Mouse (Mus musculus) kidney, adult 2 months (tissue): Measurements from ENCODE around the gene Micu2. TPM values are rescaled to one million over a fixed set of nuclear protein-coding genes. Genes with fewer than 3 reads are reported as not detected.
A peak's percentile ranks its signal among the peaks of the same experiment; 100 is the strongest.

Source experiments
- DNase-seq: peaks from one replicate; pipeline ENCODE4 v3.0.0; 2021
- H3K27ac ChIP-seq: fragments of 200-500 bp; 2 replicates; pipeline ENCODE4 v1.5.1; 2012; ENCODE audit warnings: low read depth, low read length, control low read depth, inconsistent platforms; ENCODE audit not compliant: insufficient read depth
- H3K27me3 ChIP-seq: fragments of 200-500 bp; replicated peaks from 2 replicates; pipeline ENCODE4 v1.6.1; 2012; ENCODE audit warnings: mild to moderate bottlenecking, moderate library complexity, low read length, inconsistent platforms; ENCODE audit not compliant: control insufficient read depth, insufficient read depth
- H3K36me3 ChIP-seq: fragments of 200-500 bp; 2 replicates; pipeline ENCODE4 v1.6.1; 2012; ENCODE audit warnings: mild to moderate bottlenecking, moderate library complexity, low read length, inconsistent platforms; ENCODE audit not compliant: control insufficient read depth, insufficient read depth
- H3K4me1 ChIP-seq: fragments of 200-500 bp; 2 replicates; pipeline ENCODE4 v1.6.1; 2011; ENCODE audit warnings: low read length; ENCODE audit not compliant: control insufficient read depth, insufficient read depth
- H3K4me3 ChIP-seq: fragments of 200-500 bp; 2 replicates; pipeline ENCODE4 v1.5.1; 2011; ENCODE audit warnings: mild to moderate bottlenecking, low read depth, low read length, control low read depth; ENCODE audit not compliant: insufficient read depth
- CTCF ChIP-seq: fragments of 200-500 bp; conservative IDR thresholded peaks from 2 replicates; pipeline ENCODE4 v1.5.1; 2011; ENCODE audit warnings: low read depth, mild to moderate bottlenecking, control low read depth, low read length, moderate library complexity, mixed read lengths; ENCODE audit not compliant: insufficient read depth, insufficient read length
- POLR2A ChIP-seq: fragments of 200-500 bp; IDR thresholded peaks from one replicate; pipeline ENCODE4 v1.6.1; 2011; ENCODE audit warnings: low read depth, low read length, control low read depth
- WGBS: fragments of 180-500 bp; shearing (Covaris S2); methylation state at CpG from one replicate; pipeline ENCODE4 v1.1.7; 2018; 5-methylcytosine and 5-hydroxymethylcytosine counted together
- polyA plus RNA-seq: library from polyadenylated mRNA; depleted of rRNA; stranded (reverse); fragments of >200 nt; gene quantifications from 2 replicates; pipeline ENCODE4 v1.2.3, GENCODE M21; 2012

Gene Micu2
- polyA plus RNA-seq, 1 experiment, result 24.8 TPM

DNA sequence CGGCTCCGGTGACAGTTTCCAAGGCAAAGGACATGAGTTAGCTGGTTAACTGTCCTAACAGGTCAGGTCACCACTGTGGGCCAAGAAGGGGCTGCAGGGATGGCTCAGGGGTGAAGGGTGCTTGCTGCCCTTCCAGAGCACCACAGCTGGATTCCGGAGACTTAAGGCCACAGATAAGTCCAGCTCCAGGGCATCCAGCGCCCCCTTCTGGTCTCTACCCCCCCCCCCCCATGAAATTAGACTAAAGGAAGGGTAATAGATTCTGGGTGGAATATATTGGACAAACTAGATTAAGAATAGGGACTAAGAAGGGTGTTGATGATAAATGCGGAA, 306 bp upstream of the Micu2 start:
- H3K36me3 ChIP-seq, result no peaks in the 10 kb centered on the region
- WGBS, result 32% methylated on average over 5 of the region's 5 CpGs
- peaks cover 20% of the 10 kb centered on the region; the same call in 1 of the 2 replicates for H3K4me1 ChIP-seq
- H3K4me3 ChIP-seq, result peak overlapping the region; percentile 89
- H3K27ac ChIP-seq, result no peak overlapping the region; the same call in 1 of the 2 replicates
- TF ChIP-seq CTCF (no peak), POLR2A (no peak)
- no peaks in the 10 kb centered on the region for H3K27me3 ChIP-seq
- DNase-seq, result no peak

DNA sequence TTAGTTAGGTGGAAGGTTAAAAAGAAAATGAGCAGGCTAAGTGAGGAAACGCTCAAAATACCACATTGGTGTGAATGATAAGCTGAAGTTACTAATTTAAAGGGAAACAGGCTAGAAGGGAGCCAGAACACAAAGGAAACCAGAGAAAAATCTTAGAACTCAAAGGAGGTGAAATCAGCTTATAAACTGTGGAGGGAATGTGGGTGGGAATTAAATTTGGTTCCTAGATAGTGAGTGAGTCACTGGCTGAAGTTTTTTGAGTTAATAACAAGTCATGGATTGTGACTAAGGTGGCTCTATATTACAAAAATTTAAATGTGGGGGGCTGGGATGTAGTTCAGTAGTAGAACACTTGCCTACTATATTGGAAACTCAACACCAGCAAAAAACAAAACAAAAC, 1.6 kb downstream of the Micu2 start:
- no peak overlapping the region for H3K4me3 ChIP-seq
- no peaks in the 10 kb centered on the region for H3K27me3 ChIP-seq
- peaks cover 16% of the 10 kb centered on the region; the same call in 1 of the 2 replicates for H3K4me1 ChIP-seq
- no peak for DNase-seq
- H3K36me3 ChIP-seq, result no peaks in the 10 kb centered on the region
- no peak overlapping the region for H3K27ac ChIP-seq
- 44% methylated on average over 1 of the region's 1 CpGs for WGBS
- TF ChIP-seq POLR2A (no peak), CTCF (no peak)

GRCm38 (mm10) chr14:57996210-57996609, 2.9 kb downstream of the Micu2 start:
- H3K27me3 ChIP-seq, result no peaks in the 10 kb centered on the region
- TF ChIP-seq POLR2A, result no peak
- peak; percentile 33 for TF ChIP-seq CTCF
- 94% methylated on average over 3 of the region's 3 CpGs for WGBS
- DNase-seq, result no peak
- no peak overlapping the region for H3K27ac ChIP-seq
- no peaks in the 10 kb centered on the region for H3K36me3 ChIP-seq
- no peak overlapping the region for H3K4me3 ChIP-seq
- peaks cover 9% of the 10 kb centered on the region; the same call in 1 of the 2 replicates for H3K4me1 ChIP-seq

- Histone ChIP-seq H3K27ac (no peak overlapping the region), H3K4me3 (no peak overlapping the region), H3K4me1 (peaks cover 8% of the 10 kb centered on the region; the same call in 1 of the 2 replicates), H3K27me3 (no peaks in the 10 kb centered on the region), H3K36me3 (no peaks in the 10 kb centered on the region)
- DNase-seq, result no peak
- TF ChIP-seq POLR2A (no peak), CTCF (no peak)
These were observed 7.3 kb downstream of the Micu2 start for GRCm38 (mm10) chr14:57991761-57992160.

GRCm38 (mm10) chr14:57989162-57989561, 9.9 kb downstream of the Micu2 start:
- no peak for DNase-seq
- no peaks in the 10 kb centered on the region for H3K36me3 ChIP-seq
- no peak for TF ChIP-seq CTCF
- no peak for TF ChIP-seq POLR2A
- H3K27me3 ChIP-seq, result no peaks in the 10 kb centered on the region
- H3K4me3 ChIP-seq, result no peak overlapping the region
- no peak overlapping the region for H3K27ac ChIP-seq
- peaks cover 8% of the 10 kb centered on the region; the same call in 1 of the 2 replicates for H3K4me1 ChIP-seq
- 72% methylated on average over 2 of the region's 2 CpGs for whole genome bisulfite sequencing

- no peak for TF ChIP-seq CTCF
- no peak for TF ChIP-seq POLR2A
- Histone ChIP-seq H3K36me3 (no peaks in the 10 kb centered on the region), H3K27ac (no peak overlapping the region), H3K4me3 (no peak overlapping the region), H3K4me1 (peaks cover 11% of the 10 kb centered on the region; the same call in 1 of the 2 replicates), H3K27me3 (no peaks in the 10 kb centered on the region)
- no peak for DNase-seq
- 79% methylated on average over 2 of the region's 2 CpGs for WGBS
These were observed 13.3 kb downstream of the Micu2 start for GRCm38 (mm10) chr14:57985780-57986179.

DNA sequence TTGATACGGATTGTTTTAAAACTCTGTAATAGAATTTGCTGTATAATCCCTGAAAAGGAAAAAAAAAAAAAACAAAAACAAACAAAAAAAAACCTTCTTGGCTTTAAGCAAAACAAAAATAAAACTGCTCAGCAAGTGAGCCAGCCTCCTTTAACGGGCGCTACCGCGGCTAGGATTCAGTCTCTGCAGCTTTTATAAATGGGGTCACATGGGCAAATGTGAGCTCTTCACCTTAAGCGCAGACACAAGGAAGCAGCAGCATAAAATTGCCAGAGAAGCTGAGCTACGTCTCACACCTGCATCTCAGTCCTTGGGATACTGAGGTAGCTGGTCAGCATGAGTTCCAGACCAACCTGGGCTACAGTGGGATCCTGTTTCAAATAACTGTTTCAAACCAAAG, 16.6 kb downstream of the Micu2 start:
- DNase-seq, result no peak
- TF ChIP-seq POLR2A, result no peak
- no peak for TF ChIP-seq CTCF
- Histone ChIP-seq H3K4me3 (no peak overlapping the region), H3K36me3 (no peaks in the 10 kb centered on the region), H3K4me1 (peaks cover 6% of the 10 kb centered on the region; the same call in 1 of the 2 replicates), H3K27ac (no peak overlapping the region), H3K27me3 (no peaks in the 10 kb centered on the region)
- 55% methylated on average over 7 of the region's 7 CpGs for WGBS
